22 mouse cellular contexts compared by ENCODE assay signal in genomic region chr10:6597256-6597655, GRCm38 (mm10).
DNase-seq lines count a peak whose midpoint lies in the region; ATAC-seq lines count a peak whose summit lies in the region.
"Had no signal": no experiment of that assay in that cellular context is flagged by ENCODE, and none has a peak within 500 bp of the region (broad histone marks: within the 10 kb centered on the region; RNA-seq: fewer than 3 reads in every experiment).

No protein-coding gene starts in this region.

- peak; percentile 88 for ATAC-seq in frontal cortex, adult (ENCODE audit: low TSS enrichment)
- ATAC-seq: activated CD4-positive, CD25-positive, alpha-beta regulatory T cell, adult 4 months; CD4-positive, CD25-positive, alpha-beta regulatory T cell, adult 4 months; forebrain, embryonic 14.5 days; forebrain, embryonic 16.5 days; Patski had no signal

- no peak for DNase-seq in frontal cortex, postnatal 25 days (ENCODE audit: low spot score in 2 of 2)
- DNase-seq in left cerebral cortex, postnatal 14 days (ENCODE audit: low spot score in 2 of 2) = peak; percentile 2 to 3
- no peak for DNase-seq in left cerebral cortex, postnatal 4 days
- peak; percentile 57 for DNase-seq in brain, adult 2 months (ENCODE audit: low read depth, low spot score)
- DNase-seq in heart, postnatal 10 days = no peak
- DNase-seq: adrenal gland, adult 8-10 months; adrenal gland, postnatal 14 days; adrenal gland, postnatal 36 days; B cell, adult 2 months; cerebellum, adult 11 months; cerebellum, adult 18-20 months; cerebellum, adult 8-10 months; cerebellum, adult 9-11 months; cerebellum, postnatal 14 days; cerebellum, postnatal 36 days; embryo, embryonic 11 days had no signal

- intact Hi-C loops in left cerebral cortex, postnatal 14 days (cut with DNase I) = no loop called here
- intact Hi-C loops in left cerebral cortex, postnatal 4 days (cut with DNase I) = no loop called here
- intact Hi-C loops in heart, postnatal 10 days (cut with DNase I) = no loop called here

Comparison
In these comparisons a context has a peak if more than half of its experiments do, and no peak if none do; other contexts are left out.
1. DNase-seq: peak in left cerebral cortex, postnatal 14 days (2 of 2) and brain, adult 2 months (single experiment); none in frontal cortex, postnatal 25 days (0 of 2), left cerebral cortex, postnatal 4 days (single experiment) and heart, postnatal 10 days (0 of 2).